Mouse (Mus musculus): ENCODE results near the gene Fam20c.
A peak's percentile ranks its signal among the peaks of the same experiment; 100 is the strongest.

Gene Fam20c

GRCm38 (mm10) chr5:138756311-138757085 lies 2.2 kb downstream of the Fam20c start:
- DNase-seq (ENCODE audit: inconsistent age in 2 of 2, low spot score in 1 of 2): peak; percentile 34 to 56

GRCm38 (mm10) chr5:138757135-138757534 lies 2.8 kb downstream of the Fam20c start:
- no peak for DNase-seq (ENCODE audit: inconsistent age in 2 of 2, low spot score in 1 of 2)

GRCm38 (mm10) chr5:138757616-138758015 lies 3.3 kb downstream of the Fam20c start:
- no peak for DNase-seq (ENCODE audit: inconsistent age in 2 of 2, low spot score in 1 of 2)

- DNase-seq (ENCODE audit: inconsistent age in 2 of 2, low spot score in 1 of 2): no peak
Measured at GRCm38 (mm10) chr5:138758533-138758932, 4.2 kb downstream of the Fam20c start.

GRCm38 (mm10) chr5:138761836-138762334 lies 7.6 kb downstream of the Fam20c start:
- DNase-seq (ENCODE audit: inconsistent age in 2 of 2, low spot score in 1 of 2): no peak

GRCm38 (mm10) chr5:138762361-138762760 lies 8.0 kb downstream of the Fam20c start:
- no peak for DNase-seq (ENCODE audit: inconsistent age in 2 of 2, low spot score in 1 of 2)

GRCm38 (mm10) chr5:138764601-138765000 lies 10.3 kb downstream of the Fam20c start:
- DNase-seq (ENCODE audit: inconsistent age in 2 of 2, low spot score in 1 of 2): no peak

- DNase-seq (ENCODE audit: inconsistent age in 2 of 2, low spot score in 1 of 2): no peak
Measured at GRCm38 (mm10) chr5:138767650-138768049, 13.3 kb downstream of the Fam20c start.

- no peak for DNase-seq (ENCODE audit: inconsistent age in 2 of 2, low spot score in 1 of 2)
Measured at GRCm38 (mm10) chr5:138768704-138769103, 14.4 kb downstream of the Fam20c start.

GRCm38 (mm10) chr5:138769126-138769525 lies 14.8 kb downstream of the Fam20c start:
- no peak for DNase-seq (ENCODE audit: inconsistent age in 2 of 2, low spot score in 1 of 2)

- DNase-seq (ENCODE audit: inconsistent age in 2 of 2, low spot score in 1 of 2): peak; percentile 37 to 62
Measured at GRCm38 (mm10) chr5:138775096-138775495, 20.8 kb downstream of the Fam20c start.

GRCm38 (mm10) chr5:138776346-138776745 lies 22.0 kb downstream of the Fam20c start:
- DNase-seq (ENCODE audit: inconsistent age in 2 of 2, low spot score in 1 of 2): peak; percentile 22 to 37

GRCm38 (mm10) chr5:138778731-138779463 lies 24.6 kb downstream of the Fam20c start:
- peak; percentile 15 to 35 for DNase-seq (ENCODE audit: inconsistent age in 2 of 2, low spot score in 1 of 2)

- DNase-seq (ENCODE audit: inconsistent age in 2 of 2, low spot score in 1 of 2): no peak
Measured at GRCm38 (mm10) chr5:138779655-138780054, 25.3 kb downstream of the Fam20c start.

GRCm38 (mm10) chr5:138782697-138783096 lies 28.4 kb downstream of the Fam20c start:
- no peak for DNase-seq (ENCODE audit: inconsistent age in 2 of 2, low spot score in 1 of 2)

- no peak for DNase-seq (ENCODE audit: inconsistent age in 2 of 2, low spot score in 1 of 2)
Measured at GRCm38 (mm10) chr5:138783181-138783580, 28.9 kb downstream of the Fam20c start.

GRCm38 (mm10) chr5:138785986-138786515 lies 31.7 kb downstream of the Fam20c start:
- no peak for DNase-seq (ENCODE audit: inconsistent age in 2 of 2, low spot score in 1 of 2)

GRCm38 (mm10) chr5:138787648-138788047 lies 33.3 kb downstream of the Fam20c start:
- DNase-seq (ENCODE audit: inconsistent age in 2 of 2, low spot score in 1 of 2): no peak

GRCm38 (mm10) chr5:138788481-138789211 lies 34.3 kb downstream of the Fam20c start:
- DNase-seq (ENCODE audit: inconsistent age in 2 of 2, low spot score in 1 of 2): peak in 1 of 2 experiments; percentile 16

GRCm38 (mm10) chr5:138790954-138791480 lies 36.7 kb downstream of the Fam20c start:
- peak; percentile 17 to 56 for DNase-seq (ENCODE audit: inconsistent age in 2 of 2, low spot score in 1 of 2)

- DNase-seq (ENCODE audit: inconsistent age in 2 of 2, low spot score in 1 of 2): no peak
Measured at GRCm38 (mm10) chr5:138801588-138802116, 47.3 kb downstream of the Fam20c start.
